14 mouse cellular contexts compared by ENCODE assay signal in the genomic region with DNA sequence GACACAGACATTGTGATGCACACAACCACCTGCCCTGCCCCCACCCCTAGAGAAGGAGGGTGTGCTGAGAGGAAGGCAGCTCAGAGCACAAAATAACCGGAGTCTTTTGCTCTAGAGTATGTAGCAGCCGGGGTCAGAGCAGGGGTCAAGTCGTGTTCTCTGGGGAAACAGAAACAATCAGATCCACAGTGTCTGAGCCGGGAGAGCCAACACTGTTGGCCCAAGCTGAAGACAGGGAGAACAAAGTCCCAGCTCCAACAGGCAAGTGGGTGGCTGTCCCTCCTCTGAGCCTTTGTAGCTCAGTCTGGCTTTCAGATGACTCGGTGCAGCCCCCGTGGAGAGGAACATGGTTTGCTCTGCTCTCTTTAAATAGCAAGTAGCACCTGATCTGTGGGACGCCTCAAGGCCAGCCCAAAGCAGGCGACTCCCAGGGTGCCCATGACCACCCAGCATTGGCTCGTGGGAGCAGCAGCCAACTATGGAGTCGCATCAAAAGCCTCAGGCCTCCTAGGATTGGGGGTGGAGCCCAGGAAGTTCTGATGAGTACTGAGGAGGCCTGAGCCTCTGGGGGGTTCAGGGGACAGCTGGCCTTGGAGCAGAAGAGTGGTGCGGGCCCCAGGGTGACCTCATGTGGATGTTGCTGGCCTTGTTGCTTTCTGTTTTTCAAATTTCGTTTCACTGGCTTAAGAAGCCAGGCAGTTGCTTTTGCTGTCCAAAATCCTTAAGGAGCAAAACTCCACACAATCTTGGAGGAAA. TPM values are rescaled to one million over a fixed set of nuclear protein-coding genes. Genes with fewer than 3 reads are reported as not detected.
DNase-seq lines count a peak whose midpoint lies in the region; ATAC-seq and TF ChIP-seq lines count a peak whose summit lies in the region.
"Had no signal": no experiment of that assay in that cellular context is flagged by ENCODE, and none has a peak within 500 bp of the region (broad histone marks: within the 10 kb centered on the region; RNA-seq: fewer than 3 reads in every experiment).

No protein-coding gene starts in this region.

- no peaks in the 10 kb centered on the region for H3K36me3 ChIP-seq in neural tube, embryonic 11.5 days (ENCODE audit: control insufficient read depth, insufficient read depth, low read length)
- no peaks in the 10 kb centered on the region for H3K36me3 ChIP-seq in neural tube, embryonic 15.5 days
- H3K36me3 ChIP-seq in liver, embryonic 11.5 days (ENCODE audit: control insufficient read depth, insufficient read depth, low read length): no peaks in the 10 kb centered on the region
- H3K36me3 ChIP-seq: embryonic facial prominence, embryonic 13.5 days; liver, embryonic 15.5 days had no signal

- peak; percentile 16 for DNase-seq in gastrocnemius, adult 18-20 months (ENCODE audit: low spot score)
- no peak for DNase-seq in gastrocnemius, postnatal 10 days
- DNase-seq in neural tube, embryonic 11.5 days (ENCODE audit: low spot score): peak; percentile 29
- DNase-seq in gastrocnemius, postnatal 25 days: peak; percentile 37
- DNase-seq in testis, postnatal 14 days (ENCODE audit: low spot score): no peak
- no peak for DNase-seq in liver, embryonic 11.5 days (ENCODE audit: low spot score)
- DNase-seq: layer of hippocampus, postnatal 36 days; thymus, adult 2 months had no signal

- no peaks in the 10 kb centered on the region for H3K9me3 ChIP-seq in neural tube, embryonic 11.5 days (ENCODE audit: control insufficient read depth, low read length)
- H3K9me3 ChIP-seq in neural tube, embryonic 15.5 days (replicated peaks): no peaks in the 10 kb centered on the region
- no peaks in the 10 kb centered on the region for H3K9me3 ChIP-seq in liver, embryonic 11.5 days (ENCODE audit: control insufficient read depth, low read length)
- H3K9me3 ChIP-seq: embryonic facial prominence, embryonic 13.5 days; liver, embryonic 15.5 days had no signal

- no peak overlapping the region for H3K9ac ChIP-seq in neural tube, embryonic 11.5 days (ENCODE audit: low read length)
- no peak overlapping the region for H3K9ac ChIP-seq in neural tube, embryonic 15.5 days (replicated peaks)
- H3K9ac ChIP-seq in liver, embryonic 11.5 days (ENCODE audit: low read depth, low read length): no peak overlapping the region
- H3K9ac ChIP-seq: embryonic facial prominence, embryonic 13.5 days; liver, embryonic 15.5 days had no signal

- TF ChIP-seq POLR2A in olfactory bulb, adult 2 months (IDR thresholded peaks at IDR 0.05; ENCODE audit: insufficient read depth, low read depth, low read length): no peak

- no peaks in the 10 kb centered on the region for H3K27me3 ChIP-seq in neural tube, embryonic 11.5 days (ENCODE audit: control insufficient read depth, insufficient read depth, low read length)
- H3K27me3 ChIP-seq in neural tube, embryonic 15.5 days (replicated peaks): peaks cover 3% of the 10 kb centered on the region; the same call in 1 of the 2 replicates
- no peaks in the 10 kb centered on the region for H3K27me3 ChIP-seq in liver, embryonic 11.5 days (replicated peaks; ENCODE audit: control insufficient read depth, insufficient read depth, low read length)
- H3K27me3 ChIP-seq: embryonic facial prominence, embryonic 13.5 days; liver, embryonic 15.5 days had no signal

- H3K27ac ChIP-seq in neural tube, embryonic 11.5 days (ENCODE audit: low read depth, low read length): peak overlapping the region; percentile 14; the same call in 1 of the 2 replicates
- H3K27ac ChIP-seq in neural tube, embryonic 15.5 days (replicated peaks): no peak overlapping the region
- H3K27ac ChIP-seq in olfactory bulb, adult 2 months (ENCODE audit: insufficient read depth, low read depth, low read length): peak overlapping the region; percentile 46; the same call in 1 of the 2 replicates
- H3K27ac ChIP-seq in liver, embryonic 11.5 days (ENCODE audit: low read depth, low read length): no peak overlapping the region
- H3K27ac ChIP-seq: embryonic facial prominence, embryonic 13.5 days; liver, embryonic 15.5 days had no signal

- no peak for TF ChIP-seq CTCF in olfactory bulb, adult 2 months (IDR thresholded peaks at IDR 0.05; ENCODE audit: insufficient read depth, low read depth, low read length)

- H3K4me3 ChIP-seq in neural tube, embryonic 11.5 days (ENCODE audit: low read depth, low read length): no peak overlapping the region
- no peak overlapping the region for H3K4me3 ChIP-seq in neural tube, embryonic 15.5 days (replicated peaks)
- no peak overlapping the region for H3K4me3 ChIP-seq in olfactory bulb, adult 2 months (ENCODE audit: insufficient read depth, low read depth, low read length)
- H3K4me3 ChIP-seq in liver, embryonic 11.5 days (ENCODE audit: low read depth, low read length): no peak overlapping the region
- H3K4me3 ChIP-seq: embryonic facial prominence, embryonic 13.5 days; liver, embryonic 15.5 days had no signal

- H3K4me2 ChIP-seq in neural tube, embryonic 11.5 days (ENCODE audit: low read depth): no peak overlapping the region
- H3K4me2 ChIP-seq in neural tube, embryonic 15.5 days: no peak overlapping the region
- H3K4me2 ChIP-seq in liver, embryonic 11.5 days: no peak overlapping the region
- H3K4me2 ChIP-seq: embryonic facial prominence, embryonic 13.5 days; liver, embryonic 15.5 days had no signal

- peaks cover 16% of the 10 kb centered on the region for H3K4me1 ChIP-seq in neural tube, embryonic 11.5 days (ENCODE audit: control insufficient read depth, insufficient read depth, low read length)
- peaks cover 33% of the 10 kb centered on the region for H3K4me1 ChIP-seq in neural tube, embryonic 15.5 days
- H3K4me1 ChIP-seq in olfactory bulb, adult 2 months (ENCODE audit: control insufficient read depth, insufficient read depth, low read length): peaks cover 30% of the 10 kb centered on the region
- no peaks in the 10 kb centered on the region for H3K4me1 ChIP-seq in liver, embryonic 11.5 days (replicated peaks; ENCODE audit: control insufficient read depth, insufficient read depth, low read length)
- H3K4me1 ChIP-seq: liver, embryonic 15.5 days had no signal

- no peak for ATAC-seq in neural tube, embryonic 11.5 days (ENCODE audit: insufficient read depth, low FRiP score, low TSS enrichment)
- no peak for ATAC-seq in neural tube, embryonic 15.5 days (ENCODE audit: low FRiP score)
- ATAC-seq in liver, embryonic 11.5 days (replicated peaks; ENCODE audit: low FRiP score): no peak
- ATAC-seq: intestine, postnatal 0 days had no signal

- 35% methylated on average over 12 of the region's 12 CpGs for WGBS in neural tube, embryonic 11.5 days
- WGBS in neural tube, embryonic 15.5 days: 42% methylated on average over 12 of the region's 12 CpGs
- WGBS in olfactory bulb, adult 2 months: 29% methylated on average over 12 of the region's 12 CpGs
- WGBS in liver, embryonic 11.5 days: 47% methylated on average over 12 of the region's 12 CpGs

RNA-seq across cellular contexts. Expression of gene Tmem179, which starts 28.6 kb away (rescaled TPM):
- total RNA-seq in gastrocnemius, adult 18-20 months (2021): not detected
- under 1 TPM; 0.20 to 0.52 TPM for total RNA-seq in gastrocnemius, postnatal 10 days (2021)
- polyA plus RNA-seq in neural tube, embryonic 11.5 days (2014; fragmentation: Nextera tagmentation; extraction: Ambion mirVana): 5.8 and 8.4 TPM in 2 replicates
- 69.0 and 84.0 TPM in 2 replicates for polyA plus RNA-seq in neural tube, embryonic 15.5 days (2015; fragmentation: Nextera tagmentation; extraction: Ambion mirVana)
- under 1 TPM in 1 of 2 experiments, not detected in 1; 0.18 TPM for total RNA-seq in gastrocnemius, postnatal 25 days (2021)
- polyA plus RNA-seq in olfactory bulb, adult 2 months (2012; ENCODE audit: insufficient read depth, insufficient read length, low replicate concordance, missing spikeins): not detected in 2 replicates
- 0.70 and 0.71 TPM in 2 replicates for polyA plus RNA-seq in liver, embryonic 11.5 days (2014; fragmentation: Nextera tagmentation; extraction: Ambion mirVana)
- total RNA-seq: granulocyte monocyte progenitor cell, adult 5-6 weeks had no signal

RNA-seq across cellular contexts. Expression of gene Inf2, which starts 43.5 kb away (rescaled TPM):
- total RNA-seq in gastrocnemius, adult 18-20 months (2021): 10 to 100 TPM in 1 of 2 experiments, 1 to 10 TPM in 1; 7.7 to 11.0 TPM
- 10 to 100 TPM; 16.8 to 22.5 TPM for total RNA-seq in gastrocnemius, postnatal 10 days (2021)
- polyA plus RNA-seq in neural tube, embryonic 11.5 days (2014; fragmentation: Nextera tagmentation; extraction: Ambion mirVana): 1.9 and 2.2 TPM in 2 replicates
- polyA plus RNA-seq in neural tube, embryonic 15.5 days (2015; fragmentation: Nextera tagmentation; extraction: Ambion mirVana): 1.7 and 2.5 TPM in 2 replicates
- total RNA-seq in gastrocnemius, postnatal 25 days (2021): 10 to 100 TPM; 10.3 to 10.9 TPM
- polyA plus RNA-seq in olfactory bulb, adult 2 months (2012; ENCODE audit: insufficient read depth, insufficient read length, low replicate concordance, missing spikeins): not detected in 2 replicates
- polyA plus RNA-seq in liver, embryonic 11.5 days (2014; fragmentation: Nextera tagmentation; extraction: Ambion mirVana): 4.6 and 6.5 TPM in 2 replicates

RNA-seq across cellular contexts. Expression of gene A530016L24Rik, which starts 55.9 kb away (rescaled TPM):
- total RNA-seq in gastrocnemius, adult 18-20 months (2021): 1 to 10 TPM; 1.9 to 2.7 TPM
- total RNA-seq in gastrocnemius, postnatal 10 days (2021): 1 to 10 TPM; 2.1 to 2.4 TPM
- 0.12 TPM in 1 of 2 replicates, not detected in the other for polyA plus RNA-seq in neural tube, embryonic 11.5 days (2014; fragmentation: Nextera tagmentation; extraction: Ambion mirVana)
- polyA plus RNA-seq in neural tube, embryonic 15.5 days (2015; fragmentation: Nextera tagmentation; extraction: Ambion mirVana): 0.06 and 0.20 TPM in 2 replicates
- total RNA-seq in gastrocnemius, postnatal 25 days (2021): 1 to 10 TPM in 1 of 2 experiments, under 1 TPM in 1; 0.69 to 5.5 TPM
- polyA plus RNA-seq in olfactory bulb, adult 2 months (2012; ENCODE audit: insufficient read depth, insufficient read length, low replicate concordance, missing spikeins): not detected in 2 replicates
- polyA plus RNA-seq in liver, embryonic 11.5 days (2014; fragmentation: Nextera tagmentation; extraction: Ambion mirVana): 0.11 and 0.12 TPM in 2 replicates
- total RNA-seq: granulocyte monocyte progenitor cell, adult 5-6 weeks had no signal
- polyA plus RNA-seq: liver, embryonic 15.5 days had no signal

Comparison
In these comparisons a context has a peak if more than half of its experiments do, and no peak if none do; other contexts are left out.
1. DNase-seq: peak in gastrocnemius, adult 18-20 months (single experiment), neural tube, embryonic 11.5 days (single experiment) and gastrocnemius, postnatal 25 days (single experiment); none in gastrocnemius, postnatal 10 days (single experiment), testis, postnatal 14 days (single experiment) and liver, embryonic 11.5 days (single experiment).
2. H3K27ac ChIP-seq: peak in neural tube, embryonic 11.5 days (single experiment) and olfactory bulb, adult 2 months (single experiment); none in neural tube, embryonic 15.5 days (single experiment) and liver, embryonic 11.5 days (single experiment).